Mouse (Mus musculus) lung, adult 2 months (tissue): ENCODE results near the gene Pappa2. TPM values are rescaled to one million over a fixed set of nuclear protein-coding genes. Genes with fewer than 3 reads are reported as not detected.

ENCODE experiments used
- DNase-seq: peaks from one replicate; pipeline ENCODE4 v3.0.0; 2022
- H3K4me1 ChIP-seq: fragments of 200-500 bp; 2 replicates; pipeline ENCODE4 v1.6.1; 2011; ENCODE audit warnings: low read length; ENCODE audit not compliant: control insufficient read depth, insufficient read depth
- H3K4me3 ChIP-seq: fragments of 200-500 bp; replicated peaks from 2 replicates; pipeline ENCODE3; 2011; ENCODE audit warnings: low read depth, mild to moderate bottlenecking, control low read depth, low read length; ENCODE audit errors: extremely low read depth
- CTCF ChIP-seq: fragments of 200-500 bp; IDR thresholded peaks from 2 replicates; pipeline ENCODE4 v1.5.1; 2011; ENCODE audit warnings: mild to moderate bottlenecking, low read length, control low read depth; ENCODE audit not compliant: insufficient read depth
- POLR2A ChIP-seq: fragments of 200-500 bp; IDR thresholded peaks from 2 replicates; pipeline ENCODE4 v1.6.1; 2011; ENCODE audit warnings: low read depth, mild to moderate bottlenecking, control low read depth, low read length, borderline replicate concordance; ENCODE audit errors: extremely low read depth
- WGBS: fragments of 180-500 bp; shearing (Covaris S2); methylation state at CpG from one replicate; pipeline ENCODE4 v1.1.7; 2018; 5-methylcytosine and 5-hydroxymethylcytosine counted together
- polyA plus RNA-seq: library from polyadenylated mRNA; depleted of rRNA; stranded (reverse); fragments of >200 nt; gene quantifications from 2 replicates; pipeline ENCODE4 v1.2.3, GENCODE M21; 2012

Gene Pappa2
- polyA plus RNA-seq, 1 experiment = 0.21 TPM

GRCm38 (mm10) chr1:158739132-158739919 lies 241.0 kb downstream of the Pappa2 start:
- Histone ChIP-seq H3K4me3 (no peak overlapping the region), H3K4me1 (no peaks in the 10 kb centered on the region)
- no peak for DNase-seq
- no peak for TF ChIP-seq POLR2A
- TF ChIP-seq CTCF = no peak
- 41% methylated on average over 5 of the region's 5 CpGs for WGBS

GRCm38 (mm10) chr1:158732868-158733496 lies 247.3 kb downstream of the Pappa2 start:
- DNase-seq = no peak
- H3K4me1 ChIP-seq = no peaks in the 10 kb centered on the region; the same call in 1 of the 2 replicates
- WGBS = 51% methylated on average over 4 of the region's 4 CpGs
- TF ChIP-seq CTCF (no peak), POLR2A (no peak)
- H3K4me3 ChIP-seq = no peak overlapping the region

- no peak for TF ChIP-seq POLR2A
- TF ChIP-seq CTCF = peak; percentile 25; the same call in 1 of the 2 replicates
- DNase-seq = no peak
- Histone ChIP-seq H3K4me1 (peaks cover 3% of the 10 kb centered on the region), H3K4me3 (no peak overlapping the region)
- 57% methylated on average over 5 of the region's 5 CpGs for WGBS
Observed at GRCm38 (mm10) chr1:158713301-158714095, 266.8 kb downstream of the Pappa2 start.

- DNase-seq = no peak
- TF ChIP-seq CTCF (no peak), POLR2A (no peak)
- no peak overlapping the region for H3K4me3 ChIP-seq
- H3K4me1 ChIP-seq = peaks cover 7% of the 10 kb centered on the region; the same call in 1 of the 2 replicates
- 68% methylated on average over 1 of the region's 1 CpGs for WGBS
Observed at GRCm38 (mm10) chr1:158701336-158701735, 279.0 kb downstream of the Pappa2 start.

- Histone ChIP-seq H3K4me1 (peaks cover 7% of the 10 kb centered on the region; the same call in 1 of the 2 replicates), H3K4me3 (no peak overlapping the region)
- no peak for DNase-seq
- TF ChIP-seq CTCF = no peak
- TF ChIP-seq POLR2A = no peak
- 64% methylated on average over 2 of the region's 2 CpGs for WGBS
Observed at GRCm38 (mm10) chr1:158700147-158700546, 280.1 kb downstream of the Pappa2 start.

GRCm38 (mm10) chr1:158699276-158699675 lies 281.0 kb downstream of the Pappa2 start:
- TF ChIP-seq CTCF = no peak
- peak; percentile 37; the same call in 1 of the 2 replicates for TF ChIP-seq POLR2A
- peaks cover 7% of the 10 kb centered on the region; the same call in 1 of the 2 replicates for H3K4me1 ChIP-seq
- DNase-seq = peak; percentile 13
- 61% methylated on average over 2 of the region's 2 CpGs for WGBS
- no peak overlapping the region for H3K4me3 ChIP-seq

- peaks cover 7% of the 10 kb centered on the region; the same call in 1 of the 2 replicates for H3K4me1 ChIP-seq
- 86% methylated on average over 10 of the region's 10 CpGs for WGBS
- no peak for DNase-seq
- H3K4me3 ChIP-seq = no peak overlapping the region
- TF ChIP-seq POLR2A (no peak), CTCF (no peak)
Observed at GRCm38 (mm10) chr1:158697859-158698569, 282.3 kb downstream of the Pappa2 start.

- peaks cover 7% of the 10 kb centered on the region; the same call in 1 of the 2 replicates for H3K4me1 ChIP-seq
- TF ChIP-seq POLR2A (no peak), CTCF (no peak)
- 58% methylated on average over 3 of the region's 3 CpGs for WGBS
- no peak for DNase-seq
- no peak overlapping the region for H3K4me3 ChIP-seq
Observed at GRCm38 (mm10) chr1:158697423-158697822, 282.9 kb downstream of the Pappa2 start.
